Mouse (Mus musculus): ENCODE data around the gene Vps26c. TPM values are rescaled to one million over a fixed set of nuclear protein-coding genes. Genes with fewer than 3 reads are reported as not detected.

Vps26c gene
- polyA plus RNA-seq (2016; fragmentation: Nextera tagmentation; extraction: Ambion mirVana) = 60.0 and 61.4 TPM in 2 replicates

- Histone ChIP-seq H3K27ac (peak within 1 kb of the TSS; percentile 95), H3K4me1 (peaks cover 31% of the 10 kb centered on the region), H3K27me3 (ENCODE audit: insufficient read depth, poor library complexity, severe bottlenecking) (no peaks in the 10 kb centered on the region), H3K4me3 (peak within 1 kb of the TSS; percentile 87), H3K9me3 (no peaks in the 10 kb centered on the region), H3K36me3 (0 out of 2 replicates have a peak, but pooled peaks cover 2% of the 10 kb centered on the region)
- under 1% methylated on average over 93 of the region's 93 CpGs for WGBS
- peak; percentile 99 for DNase-seq (ENCODE audit: low spot score)
Observed at GRCm38 (mm10) chr16:94526344-94527151, at the start of gene Vps26c. Gene Vps26c (minus strand): TSS chr16:94526830.

DNA sequence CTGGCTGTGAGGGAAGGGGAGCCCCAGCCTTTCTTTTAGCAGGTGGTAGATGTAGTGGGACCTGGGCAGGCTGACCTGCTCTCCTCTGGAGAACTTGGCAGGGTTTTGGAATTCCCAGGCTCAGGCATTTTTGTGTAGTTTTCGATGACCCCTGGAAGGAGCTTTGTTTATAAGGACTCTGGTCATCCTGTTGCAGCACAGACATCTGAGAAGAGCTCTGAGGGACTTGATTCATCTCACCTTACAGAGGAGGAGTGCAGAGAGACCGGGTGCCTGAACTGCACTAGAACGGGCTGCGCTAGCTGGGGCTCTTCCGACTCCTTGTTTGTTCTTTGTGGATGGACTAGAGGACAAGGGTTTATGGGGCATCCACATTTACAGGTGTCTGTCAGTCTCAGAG, 49.1 kb upstream of the Vps26c start:
- H3K4me3 ChIP-seq = no peak overlapping the region
- no peak overlapping the region for H3K27ac ChIP-seq
- 66% methylated on average over 5 of the region's 5 CpGs for WGBS
- H3K27me3 ChIP-seq (ENCODE audit: insufficient read depth, poor library complexity, severe bottlenecking) = no peaks in the 10 kb centered on the region
- no peaks in the 10 kb centered on the region for H3K9me3 ChIP-seq
- H3K4me1 ChIP-seq = peaks cover 76% of the 10 kb centered on the region
- DNase-seq (ENCODE audit: low spot score) = no peak
- no peaks in the 10 kb centered on the region; the same call in 1 of the 2 replicates for H3K36me3 ChIP-seq

DNA sequence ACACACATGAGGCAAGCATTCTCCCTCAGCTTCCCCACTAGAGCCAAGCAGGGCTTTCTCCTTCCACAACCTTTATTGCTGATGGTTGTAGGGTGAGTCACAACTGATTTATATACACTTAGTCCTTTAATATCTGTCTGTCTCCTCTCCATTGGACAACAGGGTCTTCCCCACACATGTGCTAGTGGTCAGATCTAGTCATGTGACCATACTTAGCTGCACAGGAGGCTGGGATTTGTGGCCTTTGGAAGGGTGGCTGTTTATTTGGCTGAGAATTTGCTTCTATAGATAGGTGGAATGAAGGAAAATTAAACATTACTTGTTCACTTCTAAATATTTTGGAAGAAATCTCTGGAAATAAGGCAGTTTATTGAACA, 48.1 kb upstream of the Vps26c start:
- Histone ChIP-seq H3K4me1 (peaks cover 66% of the 10 kb centered on the region), H3K9me3 (no peaks in the 10 kb centered on the region), H3K27ac (no peak overlapping the region), H3K36me3 (no peaks in the 10 kb centered on the region; the same call in 1 of the 2 replicates), H3K4me3 (no peak overlapping the region), H3K27me3 (ENCODE audit: insufficient read depth, poor library complexity, severe bottlenecking) (no peaks in the 10 kb centered on the region)
- DNase-seq (ENCODE audit: low spot score) = no peak

DNA sequence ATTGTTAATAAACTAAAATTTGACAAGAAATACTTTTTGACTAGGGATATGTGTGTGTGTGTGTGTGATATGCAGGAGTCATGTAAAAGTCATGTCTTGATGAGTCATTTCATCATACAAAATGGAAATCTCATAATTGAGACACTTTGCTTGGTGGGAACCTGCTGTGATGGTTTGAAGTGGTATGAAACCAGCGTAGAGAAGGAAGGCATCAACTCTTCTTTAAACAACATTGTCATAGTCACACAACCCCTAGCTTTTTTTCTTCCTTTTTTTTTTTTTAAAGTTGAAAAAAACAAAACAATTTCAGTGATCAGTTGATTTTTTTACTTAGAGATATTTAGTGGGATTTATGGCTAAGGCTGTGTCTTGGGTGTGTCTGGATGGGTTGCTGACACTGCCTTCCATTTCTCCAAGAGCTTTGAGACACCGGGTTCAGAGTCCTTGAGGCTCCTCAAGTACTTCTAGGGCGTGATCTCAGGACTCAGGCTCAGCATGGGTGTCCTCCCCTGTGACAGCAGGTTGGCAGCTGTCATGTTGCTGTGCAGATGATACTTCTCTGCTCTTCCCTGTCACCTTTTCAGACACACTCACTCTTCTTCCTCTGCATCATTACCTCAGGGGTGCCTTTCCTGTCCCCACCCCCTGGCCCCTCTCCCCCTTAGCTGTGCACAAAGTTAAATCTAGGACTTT, 47.5 kb upstream of the Vps26c start:
- H3K36me3 ChIP-seq = no peaks in the 10 kb centered on the region; the same call in 1 of the 2 replicates
- 74% methylated on average over 3 of the region's 3 CpGs for WGBS
- no peak for DNase-seq (ENCODE audit: low spot score)
- peaks cover 61% of the 10 kb centered on the region for H3K4me1 ChIP-seq
- no peaks in the 10 kb centered on the region for H3K9me3 ChIP-seq
- no peaks in the 10 kb centered on the region for H3K27me3 ChIP-seq (ENCODE audit: insufficient read depth, poor library complexity, severe bottlenecking)
- H3K4me3 ChIP-seq = no peak overlapping the region
- H3K27ac ChIP-seq = no peak overlapping the region

DNA sequence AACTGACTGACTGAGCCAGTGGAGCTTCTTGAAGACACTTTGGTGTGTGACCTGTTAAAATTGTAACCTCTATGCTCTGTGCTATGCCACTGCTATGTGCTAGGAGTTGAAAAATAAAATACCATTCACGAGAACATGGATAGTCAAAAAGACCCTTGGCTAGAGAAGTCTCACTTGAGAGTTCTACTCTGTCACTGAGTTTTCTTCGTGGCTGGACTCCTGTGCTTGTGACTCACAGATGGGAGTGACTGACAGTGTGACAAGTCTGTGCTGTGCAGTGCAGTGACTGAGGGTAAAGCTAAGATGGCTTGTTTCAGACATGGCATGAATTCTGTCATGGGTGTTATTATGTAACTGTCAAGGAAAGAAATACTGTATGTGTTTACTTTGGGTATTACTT, 45.8 kb upstream of the Vps26c start:
- no peaks in the 10 kb centered on the region for H3K9me3 ChIP-seq
- H3K27me3 ChIP-seq (ENCODE audit: insufficient read depth, poor library complexity, severe bottlenecking) = no peaks in the 10 kb centered on the region
- H3K36me3 ChIP-seq = no peaks in the 10 kb centered on the region
- WGBS = 28% methylated on average over 2 of the region's 2 CpGs
- no peak overlapping the region for H3K27ac ChIP-seq
- peak overlapping the region; percentile 98; the same call in 1 of the 2 replicates for H3K4me3 ChIP-seq
- DNase-seq (ENCODE audit: low spot score) = no peak
- H3K4me1 ChIP-seq = peaks cover 49% of the 10 kb centered on the region

DNA sequence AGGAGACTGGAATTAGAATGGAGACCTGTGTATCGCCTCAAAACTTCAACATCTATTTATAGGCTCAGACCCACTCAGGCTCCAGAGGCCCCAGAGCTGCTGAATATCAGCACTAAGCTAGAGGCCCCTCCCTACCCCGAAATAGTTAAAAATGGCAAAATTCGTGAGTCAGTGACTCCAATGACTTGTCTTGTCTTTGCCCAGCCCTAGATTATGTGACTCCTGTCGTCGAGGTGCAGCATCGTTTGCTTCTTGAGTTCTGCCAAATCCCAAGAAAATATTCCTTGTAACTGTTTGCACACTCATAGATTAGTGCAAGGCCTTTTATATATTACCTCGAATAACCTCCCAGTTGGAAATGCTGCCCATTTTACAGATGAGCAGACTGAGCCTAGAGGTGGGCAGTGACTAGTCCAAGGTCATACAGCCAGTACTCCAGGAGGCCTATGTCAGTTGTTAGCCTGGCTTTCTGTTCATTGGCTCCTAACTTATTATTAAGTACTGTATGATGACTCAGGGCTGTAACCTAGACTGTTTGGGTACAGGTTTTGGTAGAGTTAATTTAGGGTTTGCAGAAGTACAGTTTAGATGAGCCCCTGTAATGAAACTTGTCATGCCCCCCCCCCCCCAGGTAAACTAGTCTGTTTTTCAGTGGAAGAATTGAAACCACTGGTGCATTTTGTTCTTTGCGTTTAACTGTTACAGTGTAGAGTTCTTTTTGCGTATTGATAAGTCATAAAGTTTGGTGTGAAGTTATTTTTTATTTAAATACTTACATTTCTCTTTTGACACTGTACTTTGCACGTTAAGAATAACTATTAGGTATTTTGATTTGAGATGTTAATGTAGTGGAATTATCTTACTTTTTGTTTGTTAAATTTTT, 44.7 kb upstream of the Vps26c start:
- Histone ChIP-seq H3K27ac (peak overlapping the region; percentile 100), H3K27me3 (ENCODE audit: insufficient read depth, poor library complexity, severe bottlenecking) (no peaks in the 10 kb centered on the region), H3K9me3 (no peaks in the 10 kb centered on the region), H3K4me1 (peaks cover 39% of the 10 kb centered on the region), H3K36me3 (no peaks in the 10 kb centered on the region), H3K4me3 (peak overlapping the region; percentile 98)
- no peak for DNase-seq (ENCODE audit: low spot score)
- WGBS = 28% methylated on average over 10 of the region's 10 CpGs

DNA sequence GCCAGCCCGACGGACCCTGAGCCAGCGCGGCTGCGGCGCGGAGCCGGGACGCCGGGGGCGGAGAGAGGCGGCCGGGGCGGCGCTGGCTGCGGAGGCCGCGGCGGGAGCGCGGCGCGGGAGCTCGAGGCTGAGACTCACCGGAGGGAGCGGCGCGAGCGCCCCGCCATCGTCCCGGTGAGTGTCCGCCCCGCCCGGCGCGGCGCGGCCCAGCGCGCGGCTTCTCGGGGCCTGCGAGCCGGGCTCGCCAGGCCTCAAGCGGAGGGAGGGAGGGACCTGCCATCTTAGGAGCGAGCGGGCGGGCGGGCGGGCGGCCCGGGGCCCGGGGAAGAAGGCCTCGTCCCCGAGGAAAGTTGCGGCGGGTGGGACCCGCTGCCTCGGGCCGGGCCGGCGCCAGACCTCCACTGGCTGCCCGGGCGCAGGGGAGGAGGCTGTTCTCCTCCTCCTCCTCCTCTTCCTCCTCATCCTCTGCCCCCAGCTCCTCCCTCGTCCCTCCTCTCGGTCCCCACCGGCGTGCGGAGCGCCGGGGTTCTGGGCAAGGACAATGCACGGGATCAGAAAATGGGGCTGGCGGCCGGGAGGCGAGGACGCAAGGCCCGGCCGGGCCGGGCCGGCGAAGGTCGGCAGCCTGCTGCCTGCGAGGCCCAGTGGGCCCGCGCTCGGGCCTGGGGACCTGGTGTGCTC, 43.9 kb upstream of the Vps26c start:
- no peaks in the 10 kb centered on the region for H3K9me3 ChIP-seq
- H3K27me3 ChIP-seq (ENCODE audit: insufficient read depth, poor library complexity, severe bottlenecking) = no peaks in the 10 kb centered on the region
- peak overlapping the region; percentile 98 for H3K4me3 ChIP-seq
- DNase-seq (ENCODE audit: low spot score) = peak; percentile 83
- 4% methylated on average over 57 of the region's 88 CpGs for WGBS
- peaks cover 31% of the 10 kb centered on the region for H3K4me1 ChIP-seq
- H3K27ac ChIP-seq = peak overlapping the region; percentile 100
- no peaks in the 10 kb centered on the region for H3K36me3 ChIP-seq

DNA sequence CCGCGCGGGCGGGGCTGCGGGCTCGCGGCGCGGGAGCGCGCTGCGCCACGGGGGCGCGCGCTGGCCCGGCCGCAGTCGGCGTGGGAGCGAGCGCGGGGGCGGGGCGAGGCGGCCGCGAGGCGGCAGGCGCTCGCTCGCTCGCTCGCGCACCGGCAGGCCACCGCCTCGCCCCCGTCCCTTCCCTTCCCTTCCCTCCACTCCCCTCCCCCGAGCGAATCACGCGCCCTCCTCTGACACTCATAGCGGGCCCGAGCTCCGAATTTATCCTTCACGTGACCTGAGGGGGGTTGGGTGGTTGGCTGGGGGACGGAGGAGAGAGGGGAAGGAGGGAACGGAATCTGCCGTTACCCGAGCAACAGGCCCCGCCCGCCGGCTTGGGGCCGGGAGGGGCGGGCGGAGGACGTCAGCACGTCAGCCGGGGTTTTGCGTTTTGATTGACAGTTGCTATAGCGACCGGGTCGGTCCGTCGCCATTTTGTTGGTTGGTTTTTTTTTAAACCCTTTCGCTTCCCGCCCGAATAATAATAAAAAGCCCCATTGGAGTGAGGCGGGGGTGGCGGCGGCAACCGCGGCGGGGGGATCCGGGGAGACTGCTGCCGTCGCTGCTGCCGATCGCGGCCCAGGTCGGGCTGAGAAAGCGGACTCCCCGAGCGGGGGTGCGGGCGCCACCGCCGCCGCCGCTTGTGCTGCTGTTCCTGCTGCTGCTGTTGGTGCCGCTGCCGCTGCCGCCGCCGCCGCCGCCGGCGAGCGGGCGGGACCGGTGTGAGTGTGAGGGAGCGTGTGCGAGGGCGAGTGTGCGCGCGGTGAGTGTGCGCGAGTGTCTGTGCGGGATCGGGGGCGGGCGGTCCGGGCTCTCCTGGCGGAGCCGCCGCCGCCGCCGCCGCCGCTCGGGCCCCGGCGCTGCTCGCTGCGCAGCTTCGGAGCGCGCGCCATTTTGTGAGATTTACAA, 42.9 kb upstream of the Vps26c start, which contains the start of gene Dyrk1a:
Gene Dyrk1a, plus strand, starts transcription at position 782 of the 948 bp plus-strand sequence.
- H3K27ac ChIP-seq = peak within 1 kb of the TSS; percentile 100
- H3K4me1 ChIP-seq = peaks cover 25% of the 10 kb centered on the region
- no peaks in the 10 kb centered on the region for H3K27me3 ChIP-seq (ENCODE audit: insufficient read depth, poor library complexity, severe bottlenecking)
- DNase-seq (ENCODE audit: low spot score) = peak; percentile 99
- no peaks in the 10 kb centered on the region for H3K9me3 ChIP-seq
- H3K36me3 ChIP-seq = no peaks in the 10 kb centered on the region
- peak within 1 kb of the TSS; percentile 98 for H3K4me3 ChIP-seq
- WGBS = under 1% methylated on average over 109 of the region's 133 CpGs

- Histone ChIP-seq H3K4me1 (peaks cover 21% of the 10 kb centered on the region), H3K36me3 (no peaks in the 10 kb centered on the region), H3K27me3 (ENCODE audit: insufficient read depth, poor library complexity, severe bottlenecking) (no peaks in the 10 kb centered on the region), H3K27ac (peak overlapping the region; percentile 100), H3K4me3 (peak overlapping the region; percentile 98), H3K9me3 (no peaks in the 10 kb centered on the region)
- peak; percentile 85 for DNase-seq (ENCODE audit: low spot score)
- WGBS = 3% methylated on average over 53 of the region's 53 CpGs
Observed at GRCm38 (mm10) chr16:94568335-94569228, 42.0 kb upstream of the Vps26c start.

- Histone ChIP-seq H3K27ac (peak overlapping the region; percentile 100; the same call in 1 of the 2 replicates), H3K9me3 (no peaks in the 10 kb centered on the region), H3K27me3 (ENCODE audit: insufficient read depth, poor library complexity, severe bottlenecking) (no peaks in the 10 kb centered on the region), H3K4me3 (0 out of 2 replicates have a peak overlapping the region, but pooled peaks have one; percentile 98), H3K4me1 (peaks cover 15% of the 10 kb centered on the region), H3K36me3 (no peaks in the 10 kb centered on the region)
- WGBS = 57% methylated on average over 5 of the region's 5 CpGs
- DNase-seq (ENCODE audit: low spot score) = no peak
Observed at GRCm38 (mm10) chr16:94567751-94568150, 41.1 kb upstream of the Vps26c start.

Data from heart, embryonic 10.5 days (tissue).